Mouse (Mus musculus): ENCODE results near the gene Eng. TPM values are rescaled to one million over a fixed set of nuclear protein-coding genes. Genes with fewer than 3 reads are reported as not detected.

Gene Eng
- polyA plus RNA-seq (2014; fragmentation: Illumina TruSeq; extraction: RNeasy Lipid Tissue Mini Kit (QIAGEN cat#74804); ENCODE audit: low read depth, low replicate concordance) = 49.7 TPM

DNA sequence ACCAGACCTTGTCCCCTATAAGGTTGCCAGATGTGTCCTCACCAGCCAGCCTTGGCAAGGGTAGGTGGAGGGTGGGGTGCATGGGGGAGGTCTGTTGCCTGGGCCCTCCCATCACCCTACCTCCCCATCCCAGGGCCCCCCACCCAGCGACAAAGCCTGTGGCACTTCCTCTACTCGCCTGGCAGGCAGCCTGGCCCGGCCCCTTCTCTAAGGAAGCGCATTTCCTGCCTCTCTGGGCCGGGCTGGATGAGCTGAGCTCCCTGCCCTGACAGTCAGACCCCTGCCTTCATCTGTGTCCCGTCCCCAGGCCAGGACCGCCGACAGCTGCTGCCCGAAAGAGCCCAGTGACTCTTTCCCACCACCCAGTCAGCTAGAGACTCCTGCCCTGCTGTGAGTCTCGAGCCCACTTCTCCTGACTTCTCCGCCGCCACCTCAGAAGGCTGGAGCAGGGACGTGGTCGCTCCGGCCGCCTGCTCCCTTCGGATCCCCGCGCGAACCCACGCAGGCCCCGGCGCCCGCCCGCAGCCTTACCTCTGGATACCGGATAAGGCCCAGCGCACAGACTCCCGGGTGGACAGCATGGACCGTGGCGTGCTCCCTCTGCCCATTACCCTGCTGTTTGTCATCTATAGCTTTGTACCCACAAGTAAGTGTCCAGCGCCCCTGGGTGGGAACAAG lies at the start of gene Eng:
TSS of gene Eng (plus strand) at position 217 of the 678 bp plus-strand sequence.

DNA sequence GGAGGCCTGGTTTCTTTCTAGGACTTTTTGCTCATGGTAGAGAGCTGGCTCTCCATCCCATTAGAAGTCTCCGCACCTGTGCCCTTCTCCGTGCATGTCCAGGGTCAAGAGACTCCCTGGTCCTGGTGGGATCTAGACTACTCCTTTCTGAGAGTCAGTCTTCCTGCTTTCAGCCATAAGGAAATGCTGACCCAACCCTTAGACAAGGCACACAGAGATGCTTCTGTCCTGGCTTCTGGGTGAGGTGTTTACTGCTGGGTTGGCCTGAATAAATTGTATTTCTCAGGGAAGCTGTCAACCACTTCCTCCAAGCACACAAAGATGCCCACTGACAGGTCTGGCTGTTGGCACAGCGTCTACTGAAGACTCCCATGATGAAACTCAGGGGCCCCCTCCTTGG lies 47.0 kb upstream of the Eng start, which contains the start of gene St6galnac6:
TSS of gene St6galnac6 (plus strand) at position 301 of the 400 bp plus-strand sequence.

DNA sequence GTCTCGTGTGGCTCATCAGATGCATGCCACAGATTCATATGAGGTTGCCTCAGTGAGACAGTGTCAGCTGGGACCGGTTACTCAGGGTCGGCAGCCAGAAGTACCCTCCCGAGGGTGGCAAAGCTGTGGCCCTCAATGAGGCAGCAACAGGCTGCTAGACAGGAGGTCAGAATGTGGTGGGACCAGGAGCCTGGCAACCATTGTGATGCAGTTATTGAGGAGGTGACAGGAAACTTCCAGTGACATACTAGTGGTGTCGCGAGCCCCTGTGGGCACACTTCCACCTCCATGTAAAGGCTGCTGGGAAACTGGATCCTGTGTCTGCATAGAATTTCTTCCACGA lies 24.9 kb upstream of the Eng start, which contains the start of gene Ak1:
TSS of gene Ak1 (plus strand) at position 242 of the 343 bp plus-strand sequence.

DNA sequence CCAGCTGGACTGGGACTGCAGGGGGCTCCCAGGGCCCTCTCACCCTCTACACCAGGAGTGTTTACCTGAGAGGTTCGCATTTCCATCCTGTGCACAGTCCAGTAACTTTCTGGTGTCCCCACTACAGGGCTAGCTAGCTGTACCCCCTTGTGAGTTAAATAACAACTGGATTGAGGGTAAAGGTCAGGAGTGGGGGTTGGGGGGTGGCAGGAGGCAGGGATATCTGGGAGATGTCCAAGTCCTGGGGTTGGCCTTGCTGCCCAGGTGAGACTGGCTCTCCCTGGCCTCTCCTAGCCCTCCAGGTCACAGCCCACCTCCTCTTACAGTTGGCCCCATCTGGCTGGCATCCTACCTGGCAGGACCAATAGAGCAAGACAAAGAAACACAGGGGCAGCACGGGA lies 57.6 kb downstream of the Eng start, which contains the start of gene Fpgs:
TSS of gene Fpgs (minus strand) at position 125 of the 401 bp plus-strand sequence.

DNA sequence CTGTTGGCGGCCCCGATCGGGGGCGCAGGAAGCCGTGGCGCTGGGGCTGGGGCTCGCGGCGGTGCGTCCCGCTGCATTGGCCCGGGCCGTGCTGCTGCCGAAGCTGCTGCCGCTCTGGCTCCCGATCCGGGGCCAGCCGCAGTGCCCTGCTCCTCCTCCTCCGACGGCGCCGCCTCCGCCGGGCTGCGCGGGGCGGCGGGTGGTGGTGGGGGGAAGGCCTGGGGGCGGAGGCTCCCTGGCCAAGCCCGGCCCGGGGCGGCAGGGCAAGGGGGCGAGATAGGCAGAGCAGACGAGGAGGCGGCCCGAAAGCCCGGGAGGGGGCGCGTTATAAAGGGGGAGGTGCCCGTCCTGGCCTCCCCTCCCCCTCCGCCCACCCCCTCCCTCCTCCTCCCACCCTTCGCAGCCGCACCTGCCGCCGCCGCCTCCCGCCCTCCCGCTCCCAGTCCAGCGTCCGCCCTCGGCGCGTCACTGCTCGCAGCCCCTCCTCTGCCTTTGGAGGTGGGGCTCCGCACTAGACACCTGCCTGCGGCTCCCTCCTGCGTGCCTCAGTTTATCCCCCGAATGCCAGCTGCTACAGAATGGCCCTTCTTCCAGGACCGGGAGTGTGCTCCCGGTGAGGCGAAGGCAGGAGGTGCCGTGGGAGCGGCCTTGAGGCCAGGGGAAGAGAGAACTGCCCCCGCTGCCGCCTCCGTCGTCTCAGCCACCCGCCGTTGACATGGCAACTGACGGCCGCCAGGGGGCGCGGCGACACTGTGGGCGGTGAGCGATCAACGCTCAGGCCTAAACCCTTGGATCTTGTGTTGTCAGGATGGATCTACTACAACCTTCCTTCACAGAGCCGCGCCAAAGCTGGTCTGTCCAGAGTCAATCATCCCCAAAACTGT lies 66.8 kb downstream of the Eng start, which contains the start of gene Cdk9:
TSS of gene Cdk9 (minus strand) at position 143 of the 884 bp plus-strand sequence.

DNA sequence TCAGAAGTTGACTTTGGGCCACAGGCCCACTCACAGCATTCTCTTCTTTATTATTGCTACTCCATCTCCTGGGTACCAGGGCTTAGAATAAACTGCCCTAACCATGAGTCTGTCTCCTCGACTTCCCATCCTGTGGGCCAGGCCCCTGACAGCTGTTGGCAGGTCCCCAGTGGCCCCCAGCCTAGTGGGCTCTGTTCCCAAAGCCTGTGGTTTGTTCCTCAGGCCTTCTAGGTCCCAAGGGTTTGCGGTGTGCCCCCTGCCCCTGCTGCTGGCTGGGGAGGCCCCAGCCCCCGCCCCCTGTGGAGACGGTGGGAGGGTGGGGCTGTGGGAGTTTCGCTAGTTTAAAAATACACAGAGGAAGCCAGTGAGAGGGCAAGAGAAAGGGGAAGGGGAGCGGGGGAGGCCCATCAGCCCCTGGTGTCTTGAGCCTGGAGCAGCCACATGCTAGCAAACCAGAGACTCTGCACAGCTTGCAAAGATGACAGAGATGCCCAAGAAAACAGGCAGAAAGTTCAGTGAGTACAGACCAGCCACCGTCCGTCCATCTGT lies 74.4 kb downstream of the Eng start, which contains the start of gene Sh2d3c:
TSS of gene Sh2d3c (plus strand) at position 375 of the 549 bp plus-strand sequence.

Other genes starting within 250 kb of the Eng start
- gene Naif1, start 196.1 kb upstream of the Eng start, polyA plus RNA-seq (2014; fragmentation: Illumina TruSeq; extraction: RNeasy Lipid Tissue Mini Kit (QIAGEN cat#74804); ENCODE audit: low read depth, low replicate concordance) = 3.6 TPM
- gene Slc25a25, start 195.2 kb upstream of the Eng start, polyA plus RNA-seq (2014; fragmentation: Illumina TruSeq; extraction: RNeasy Lipid Tissue Mini Kit (QIAGEN cat#74804); ENCODE audit: low read depth, low replicate concordance) = 25.0 TPM
- gene Fam102a, start 111.3 kb upstream of the Eng start, polyA plus RNA-seq (2014; fragmentation: Illumina TruSeq; extraction: RNeasy Lipid Tissue Mini Kit (QIAGEN cat#74804); ENCODE audit: low read depth, low replicate concordance) = 29.4 TPM
- 87.5 TPM for gene Dpm2, start 75.7 kb upstream of the Eng start, polyA plus RNA-seq (2014; fragmentation: Illumina TruSeq; extraction: RNeasy Lipid Tissue Mini Kit (QIAGEN cat#74804); ENCODE audit: low read depth, low replicate concordance)
- not detected for gene Pip5kl1, start 71.8 kb upstream of the Eng start, polyA plus RNA-seq (2014; fragmentation: Illumina TruSeq; extraction: RNeasy Lipid Tissue Mini Kit (QIAGEN cat#74804); ENCODE audit: low read depth, low replicate concordance)
- gene 9430097D07Rik, start 70.9 kb upstream of the Eng start, polyA plus RNA-seq (2014; fragmentation: Illumina TruSeq; extraction: RNeasy Lipid Tissue Mini Kit (QIAGEN cat#74804); ENCODE audit: low read depth, low replicate concordance) = not detected
- 28.3 TPM for gene St6galnac4, start 59.5 kb upstream of the Eng start, polyA plus RNA-seq (2014; fragmentation: Illumina TruSeq; extraction: RNeasy Lipid Tissue Mini Kit (QIAGEN cat#74804); ENCODE audit: low read depth, low replicate concordance)
- gene St6galnac6, start 46.9 kb upstream of the Eng start, polyA plus RNA-seq (2014; fragmentation: Illumina TruSeq; extraction: RNeasy Lipid Tissue Mini Kit (QIAGEN cat#74804); ENCODE audit: low read depth, low replicate concordance) = 24.1 TPM
- 38.9 TPM for gene Ak1, start 24.8 kb upstream of the Eng start, polyA plus RNA-seq (2014; fragmentation: Illumina TruSeq; extraction: RNeasy Lipid Tissue Mini Kit (QIAGEN cat#74804); ENCODE audit: low read depth, low replicate concordance)
- 50.8 TPM for gene Fpgs, start 57.5 kb downstream of the Eng start, polyA plus RNA-seq (2014; fragmentation: Illumina TruSeq; extraction: RNeasy Lipid Tissue Mini Kit (QIAGEN cat#74804); ENCODE audit: low read depth, low replicate concordance)
- 63.0 TPM for gene Cdk9, start 66.5 kb downstream of the Eng start, polyA plus RNA-seq (2014; fragmentation: Illumina TruSeq; extraction: RNeasy Lipid Tissue Mini Kit (QIAGEN cat#74804); ENCODE audit: low read depth, low replicate concordance)
- 12.2 TPM for gene Sh2d3c, start 74.5 kb downstream of the Eng start, polyA plus RNA-seq (2014; fragmentation: Illumina TruSeq; extraction: RNeasy Lipid Tissue Mini Kit (QIAGEN cat#74804); ENCODE audit: low read depth, low replicate concordance)
- not detected for gene 6330409D20Rik, start 94.4 kb downstream of the Eng start, polyA plus RNA-seq (2014; fragmentation: Illumina TruSeq; extraction: RNeasy Lipid Tissue Mini Kit (QIAGEN cat#74804); ENCODE audit: low read depth, low replicate concordance)
- 40.9 TPM for gene Tor2a, start 110.6 kb downstream of the Eng start, polyA plus RNA-seq (2014; fragmentation: Illumina TruSeq; extraction: RNeasy Lipid Tissue Mini Kit (QIAGEN cat#74804); ENCODE audit: low read depth, low replicate concordance)
- gene Ttc16, start 129.0 kb downstream of the Eng start, polyA plus RNA-seq (2014; fragmentation: Illumina TruSeq; extraction: RNeasy Lipid Tissue Mini Kit (QIAGEN cat#74804); ENCODE audit: low read depth, low replicate concordance) = 4.4 TPM
- 5.0 TPM for gene Ptrh1, start 129.2 kb downstream of the Eng start, polyA plus RNA-seq (2014; fragmentation: Illumina TruSeq; extraction: RNeasy Lipid Tissue Mini Kit (QIAGEN cat#74804); ENCODE audit: low read depth, low replicate concordance)
- gene Cfap157, start 137.8 kb downstream of the Eng start, polyA plus RNA-seq (2014; fragmentation: Illumina TruSeq; extraction: RNeasy Lipid Tissue Mini Kit (QIAGEN cat#74804); ENCODE audit: low read depth, low replicate concordance) = 3.0 TPM
- gene Stxbp1, start 200.7 kb downstream of the Eng start, polyA plus RNA-seq (2014; fragmentation: Illumina TruSeq; extraction: RNeasy Lipid Tissue Mini Kit (QIAGEN cat#74804); ENCODE audit: low read depth, low replicate concordance) = 9.1 TPM
- 43.8 TPM for gene Fam129b, start 229.5 kb downstream of the Eng start, polyA plus RNA-seq (2014; fragmentation: Illumina TruSeq; extraction: RNeasy Lipid Tissue Mini Kit (QIAGEN cat#74804); ENCODE audit: low read depth, low replicate concordance)

Data from adipose tissue, adult 10 weeks (tissue).